Mouse (Mus musculus) cerebellum, adult 18-20 months (tissue): ENCODE data around the gene Tmem216.

Experiments used
- DNase-seq, 2 experiments: peaks; one replicate each; pipeline ENCODE4 v3.0.0; 2021

Tmem216 gene

DNA sequence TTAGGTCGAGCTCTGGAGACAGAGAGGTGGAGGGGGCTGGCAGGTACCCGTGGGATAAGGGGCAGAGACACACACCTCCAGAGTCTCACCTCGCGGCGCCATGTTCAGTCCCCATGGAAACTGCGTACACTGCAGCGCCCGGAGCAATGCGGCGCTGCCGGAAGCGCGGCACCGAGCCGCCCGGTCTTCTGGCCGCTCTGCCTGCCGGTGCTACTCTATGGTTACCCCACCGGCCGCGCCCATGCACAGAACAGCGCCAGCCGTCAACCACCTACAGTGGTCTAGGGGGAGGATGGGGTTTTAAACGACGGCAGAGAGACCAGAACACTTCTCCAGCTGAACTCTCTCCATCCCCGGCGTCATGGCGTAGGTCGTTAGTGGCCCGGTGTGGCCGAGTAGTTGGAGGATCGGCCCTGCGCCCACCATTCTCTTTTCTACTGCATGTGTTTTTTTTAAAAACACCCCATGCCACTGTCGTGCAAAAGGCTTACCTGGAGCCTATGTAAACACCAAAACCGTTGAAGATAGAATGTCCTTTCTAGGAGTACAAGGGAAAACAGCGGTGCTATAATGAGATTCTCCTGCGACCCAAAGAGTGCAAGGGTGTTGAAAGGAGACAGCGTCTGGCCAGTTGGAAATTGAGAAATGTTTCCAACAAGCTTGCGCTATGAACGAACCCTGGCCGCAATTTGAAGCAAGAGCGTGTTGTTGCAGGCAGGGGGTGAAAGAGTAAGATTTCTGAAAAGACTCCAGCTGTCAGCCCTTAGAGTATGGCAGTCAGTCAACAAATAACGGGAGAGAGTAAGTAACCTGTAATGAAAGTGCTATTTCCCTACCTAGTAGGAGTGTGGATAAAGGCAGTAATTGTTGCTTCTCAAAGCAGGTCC lies at the start of gene Tmem216:
TSS of gene Tmem216 (minus strand) at position 615 of the 887 bp plus-strand sequence.
- peak; percentile 85 to 89 for DNase-seq

DNA sequence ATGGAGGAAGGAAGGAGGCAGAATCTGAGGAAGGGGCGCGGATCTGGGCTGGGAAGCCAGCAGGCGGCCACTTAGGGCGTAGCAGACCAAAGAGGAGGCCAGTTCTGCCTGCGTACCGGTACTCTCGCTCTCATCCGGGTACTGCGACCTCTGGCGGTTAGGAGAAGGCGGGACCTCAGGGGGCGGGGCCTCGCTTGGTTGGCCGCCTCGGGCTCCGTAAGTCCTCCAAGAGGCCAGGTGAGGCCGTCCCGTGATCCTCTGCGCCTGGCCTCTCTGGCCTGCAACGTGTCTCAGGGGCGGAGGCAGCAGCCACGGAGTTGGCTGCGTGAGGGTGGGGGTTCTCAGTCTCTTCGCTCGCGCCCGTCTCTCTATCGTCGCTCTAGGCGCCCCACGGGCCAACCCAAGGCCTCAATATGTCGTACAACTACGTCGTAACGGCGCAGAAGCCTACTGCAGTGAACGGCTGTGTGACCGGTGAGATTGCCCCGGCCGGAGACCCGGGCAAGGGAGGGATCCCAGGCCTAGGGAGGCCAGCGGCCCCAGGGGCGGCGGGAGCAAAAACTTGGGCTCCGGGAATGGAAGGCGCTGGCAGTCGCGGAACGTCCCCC lies 49.4 kb upstream of the Tmem216 start, which contains the start of the genes Ddb1 and Tkfc:
TSS of gene Ddb1 (plus strand) at position 35 of the 608 bp plus-strand sequence.
TSS of gene Tkfc (minus strand) at position 362 of the 608 bp plus-strand sequence.
- peak; percentile 99 to 100 for DNase-seq

DNA sequence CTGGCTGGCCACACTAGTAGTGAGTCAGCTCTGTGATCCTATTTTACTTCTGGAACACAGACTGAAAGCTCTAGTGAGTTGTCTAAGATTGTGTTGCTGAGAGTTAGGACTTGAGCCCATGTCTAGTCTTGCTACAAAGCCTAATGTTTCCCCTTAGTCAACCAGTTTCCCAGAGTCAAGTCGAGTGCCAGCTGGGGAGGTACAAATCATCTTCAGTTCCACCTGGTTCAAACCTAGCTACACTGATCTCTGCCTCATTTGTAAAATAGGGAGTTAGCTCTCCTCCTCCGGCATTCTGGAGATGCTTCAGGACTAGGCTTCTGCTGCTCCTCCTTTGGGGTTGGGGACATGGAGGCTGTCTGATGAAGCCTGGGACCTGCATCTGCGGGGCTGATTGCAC lies 48.5 kb upstream of the Tmem216 start:
- DNase-seq, result no peak

DNA sequence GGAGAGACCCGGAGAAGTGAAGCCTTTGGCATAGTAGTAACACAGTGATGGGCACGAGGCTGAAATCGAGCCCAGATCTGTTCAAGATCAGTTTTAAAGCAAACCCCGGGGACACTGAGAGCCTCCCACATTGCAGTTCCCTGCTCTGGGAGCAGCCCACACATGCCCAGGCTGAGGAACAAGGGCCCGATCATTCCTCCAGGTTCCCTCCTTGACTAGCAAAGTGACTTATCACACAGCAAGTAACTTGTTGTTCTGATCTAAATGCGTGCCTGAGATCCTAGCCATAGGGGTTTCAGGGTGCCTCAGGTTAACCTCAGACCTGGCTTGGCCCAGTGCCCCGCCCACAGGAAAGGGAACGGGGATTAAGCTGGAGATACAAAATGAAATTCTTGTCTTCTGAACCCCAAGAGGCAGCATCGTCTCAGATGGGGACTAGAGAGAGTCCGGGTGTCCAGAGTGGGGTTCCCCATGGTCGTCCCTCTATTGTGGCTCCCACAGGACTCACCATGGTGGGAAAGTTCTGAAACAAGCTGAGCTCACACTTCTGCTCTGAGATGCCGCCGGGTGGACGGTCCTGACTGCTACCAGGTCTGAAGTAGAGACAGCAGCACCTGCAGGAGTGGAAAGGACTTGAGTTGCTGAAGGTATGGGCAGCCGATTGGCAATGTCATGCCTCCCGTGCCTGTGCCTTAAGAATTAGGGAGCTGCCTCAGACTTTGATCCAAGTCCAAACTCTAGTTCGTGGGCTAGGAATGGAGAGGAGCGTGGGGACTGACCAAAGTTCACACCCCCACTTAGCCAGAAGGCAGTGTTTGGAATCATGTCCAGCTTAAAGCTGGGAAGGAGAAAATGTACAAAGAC lies 47.9 kb upstream of the Tmem216 start:
- peak in 1 of 2 experiments; percentile 36 for DNase-seq

DNA sequence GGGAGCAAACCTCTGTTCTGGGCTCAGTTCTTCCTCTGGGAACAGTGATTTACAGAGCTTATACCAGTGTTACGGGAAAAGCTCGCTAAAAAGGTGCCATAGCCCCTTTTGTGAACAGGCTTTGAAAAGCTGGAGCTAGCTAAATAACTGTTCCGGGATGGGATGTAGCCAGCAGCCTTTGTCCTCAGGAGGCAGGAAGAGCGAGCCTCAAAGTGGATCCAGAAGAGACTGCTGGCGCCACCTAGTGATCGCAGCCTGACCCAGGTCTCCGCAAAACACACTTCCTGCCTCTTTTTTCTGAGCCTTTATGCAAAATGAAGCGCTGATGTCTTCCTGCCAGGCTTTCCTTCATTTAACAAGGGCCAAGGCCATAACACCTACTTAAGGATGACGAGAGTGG lies 46.7 kb upstream of the Tmem216 start:
- DNase-seq, result peak; percentile 90 to 91

DNA sequence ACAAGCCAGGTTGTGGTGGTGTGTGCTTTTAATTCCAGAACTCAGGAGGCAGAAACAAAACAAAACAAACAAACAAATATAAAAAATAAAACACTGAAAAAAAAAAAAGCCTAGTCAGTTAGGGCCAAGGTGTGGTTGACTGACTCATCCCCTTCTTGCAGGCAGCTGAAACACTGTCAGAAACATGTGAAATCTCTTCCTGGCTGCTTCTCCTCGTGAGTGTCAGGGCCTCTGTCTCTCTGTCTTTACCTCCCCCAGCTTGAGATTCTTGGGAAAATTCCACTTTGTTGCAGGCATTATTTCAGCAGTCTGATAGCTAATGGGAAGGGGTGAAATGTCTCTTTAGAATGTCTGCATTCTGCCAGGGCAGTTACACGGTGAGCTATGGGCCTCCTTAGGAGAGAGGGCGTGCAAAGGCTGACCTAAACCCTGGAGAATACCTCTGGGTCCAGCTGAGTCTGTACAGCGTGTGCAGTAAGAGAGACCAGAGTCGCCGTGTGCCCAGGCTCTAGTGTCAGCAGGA lies 46.3 kb upstream of the Tmem216 start:
- no peak for DNase-seq

DNA sequence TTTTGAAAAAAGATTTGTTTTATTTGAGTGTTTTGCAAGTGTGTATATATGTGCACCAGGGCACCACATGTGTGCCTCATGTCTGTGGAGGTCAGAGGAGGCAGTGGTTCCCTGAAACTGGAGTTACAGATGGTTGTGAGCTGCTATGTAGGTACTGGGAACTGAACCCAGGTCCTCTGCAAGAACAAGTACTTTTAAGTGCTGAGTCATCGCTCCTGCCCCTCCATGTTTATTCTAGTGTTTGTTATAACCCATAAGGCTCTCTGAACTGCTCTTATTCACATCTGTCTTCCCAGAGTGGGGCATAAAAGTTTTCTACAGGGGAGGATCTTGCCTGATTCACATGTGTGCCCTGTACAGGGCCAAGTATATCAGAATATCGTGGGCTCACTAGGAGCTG lies 43.6 kb upstream of the Tmem216 start:
- no peak for DNase-seq

DNA sequence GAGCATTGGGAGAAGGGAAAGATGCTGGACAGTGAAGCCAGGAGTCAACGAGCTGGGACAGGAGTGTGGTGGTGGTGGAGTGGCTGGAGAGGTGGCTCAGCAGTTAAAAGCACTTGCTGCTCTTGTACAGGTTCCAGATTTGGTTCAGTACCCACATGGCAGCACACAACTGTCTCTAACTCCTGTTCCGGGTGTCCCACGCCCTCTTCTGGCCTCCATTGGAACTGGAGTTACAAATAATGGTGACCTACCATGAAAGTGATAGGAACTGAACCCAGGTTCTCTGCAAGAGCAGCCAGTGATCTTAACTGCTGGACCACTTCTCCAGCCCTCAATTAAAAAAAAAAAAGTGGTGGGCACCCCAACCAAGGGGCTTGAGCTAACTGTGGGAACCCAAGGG lies 42.1 kb upstream of the Tmem216 start:
- no peak for DNase-seq

DNA sequence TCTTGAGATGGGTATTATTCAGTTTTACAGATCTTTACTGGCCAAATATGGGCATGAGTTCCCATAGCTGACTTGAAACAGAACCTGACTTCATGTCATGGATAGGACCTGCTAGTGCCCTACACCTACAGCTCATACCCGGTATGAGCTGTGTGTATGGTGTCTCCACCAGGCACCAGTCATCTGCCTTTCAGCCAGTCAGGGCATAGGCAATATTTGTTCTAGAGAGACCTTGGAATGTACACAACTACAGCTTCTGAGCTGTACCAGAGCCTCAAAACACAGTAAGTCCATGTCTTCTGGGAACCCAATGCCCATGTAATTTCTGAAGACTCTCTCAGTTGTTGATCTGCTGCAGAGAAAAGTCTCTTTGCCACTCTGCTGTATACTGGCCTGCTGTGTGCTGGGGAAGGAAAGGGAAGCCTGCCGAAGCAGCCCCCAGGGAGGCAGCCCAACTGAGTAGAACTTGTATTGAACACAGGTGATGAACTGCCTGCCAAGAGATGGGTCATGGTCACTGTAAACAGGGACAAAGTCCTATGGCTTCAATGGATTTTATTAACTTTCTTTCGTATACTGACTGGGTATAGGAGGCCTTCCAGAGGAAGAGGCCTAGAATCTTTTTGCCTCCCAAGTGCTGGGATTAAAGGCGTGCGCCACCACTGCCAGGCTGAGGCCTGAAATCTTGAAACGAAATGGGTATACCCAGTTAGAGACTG lies 35.8 kb upstream of the Tmem216 start:
- no peak for DNase-seq

DNA sequence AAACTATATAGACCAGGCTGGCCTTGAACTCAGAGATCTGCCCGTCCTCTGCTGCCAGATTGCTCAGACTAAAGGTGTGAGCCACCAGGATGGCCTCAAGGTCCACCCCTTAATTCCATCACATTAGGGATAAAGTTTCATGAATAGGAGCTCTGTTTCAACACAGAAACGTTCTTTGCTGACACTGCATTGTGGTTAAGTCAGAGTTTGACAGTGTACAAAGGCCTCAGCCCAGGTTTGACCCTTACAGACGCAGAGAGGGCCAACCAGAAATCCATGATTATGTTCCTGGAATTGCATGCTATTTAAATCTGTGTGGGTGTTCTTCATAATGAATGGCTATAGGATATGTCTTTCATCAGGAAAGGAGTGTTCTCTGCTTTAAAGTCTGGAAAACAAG lies 34.3 kb upstream of the Tmem216 start:
- no peak for DNase-seq

DNA sequence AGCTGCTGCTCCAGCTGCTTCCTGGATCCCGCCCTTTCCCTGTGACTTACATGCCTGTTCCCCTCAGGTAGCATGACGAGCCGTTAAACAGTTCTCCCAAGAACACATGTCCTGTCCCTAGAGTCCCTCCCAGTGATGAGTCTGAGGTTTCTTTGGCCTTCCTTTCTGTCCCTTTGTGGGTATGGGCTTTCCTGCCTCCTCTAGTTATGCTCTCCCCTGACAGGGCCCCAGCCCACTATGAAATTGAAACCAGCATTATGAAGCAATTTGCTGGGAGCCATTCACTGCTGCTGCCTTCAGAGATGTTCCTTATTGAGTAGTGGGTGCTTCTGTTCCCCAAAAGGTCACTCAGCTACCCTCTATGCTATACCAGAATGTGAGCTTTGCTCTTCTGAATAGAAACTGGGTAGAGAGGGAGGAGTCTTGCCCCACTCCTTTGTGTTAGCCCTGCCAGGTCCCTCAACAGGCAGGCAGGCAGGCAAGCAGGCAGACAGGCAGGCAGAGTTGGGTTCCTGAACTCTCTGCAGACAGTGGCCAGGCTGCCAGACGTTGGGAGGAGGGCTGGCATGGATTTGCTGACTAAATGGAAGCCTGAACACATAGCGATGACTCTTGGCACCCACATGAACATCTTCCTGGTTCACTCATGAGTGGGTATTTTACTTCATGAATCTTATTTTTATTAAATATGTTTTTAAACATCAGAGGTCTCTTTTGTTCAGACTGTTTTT lies 33.3 kb upstream of the Tmem216 start:
- DNase-seq, result no peak

DNA sequence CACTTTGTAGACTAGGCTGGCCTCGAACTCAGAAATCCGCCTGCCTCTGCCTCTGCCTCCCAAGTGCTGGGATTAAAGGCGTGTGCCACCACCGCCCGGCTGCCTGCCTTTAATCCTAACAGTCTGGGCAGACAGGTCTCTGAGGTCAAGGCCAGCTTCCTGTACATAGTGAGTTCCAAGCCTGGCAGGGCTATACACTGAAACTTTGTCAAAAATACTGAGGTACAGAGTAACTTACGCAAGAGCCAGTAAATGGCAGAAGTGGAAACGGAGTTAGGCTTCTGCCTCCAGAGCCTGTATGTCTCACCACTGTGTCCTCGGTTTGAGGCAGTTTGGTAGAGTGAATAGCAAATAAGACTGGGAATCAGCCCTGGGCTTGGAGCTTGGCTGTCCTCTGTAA lies 31.2 kb upstream of the Tmem216 start:
- no peak for DNase-seq

DNA sequence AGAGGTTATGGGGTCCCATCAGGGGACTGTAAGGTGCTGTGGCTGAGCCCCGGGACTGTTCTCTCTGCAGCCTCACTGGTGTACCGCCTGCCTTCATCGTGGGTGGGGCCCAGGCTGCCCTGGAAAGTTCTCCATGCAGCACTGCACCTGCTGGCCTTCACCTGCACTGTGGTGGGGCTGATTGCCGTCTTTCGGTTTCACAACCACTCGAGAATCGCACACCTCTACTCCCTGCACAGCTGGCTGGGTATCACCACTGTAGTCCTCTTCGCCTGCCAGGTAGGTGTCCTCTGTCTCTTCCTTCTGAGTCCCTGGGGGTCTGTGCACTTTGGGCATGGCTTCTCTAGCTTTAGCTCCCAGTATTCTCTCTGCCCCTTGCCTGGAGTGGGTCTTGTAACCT lies 29.1 kb upstream of the Tmem216 start:
- no peak for DNase-seq

DNA sequence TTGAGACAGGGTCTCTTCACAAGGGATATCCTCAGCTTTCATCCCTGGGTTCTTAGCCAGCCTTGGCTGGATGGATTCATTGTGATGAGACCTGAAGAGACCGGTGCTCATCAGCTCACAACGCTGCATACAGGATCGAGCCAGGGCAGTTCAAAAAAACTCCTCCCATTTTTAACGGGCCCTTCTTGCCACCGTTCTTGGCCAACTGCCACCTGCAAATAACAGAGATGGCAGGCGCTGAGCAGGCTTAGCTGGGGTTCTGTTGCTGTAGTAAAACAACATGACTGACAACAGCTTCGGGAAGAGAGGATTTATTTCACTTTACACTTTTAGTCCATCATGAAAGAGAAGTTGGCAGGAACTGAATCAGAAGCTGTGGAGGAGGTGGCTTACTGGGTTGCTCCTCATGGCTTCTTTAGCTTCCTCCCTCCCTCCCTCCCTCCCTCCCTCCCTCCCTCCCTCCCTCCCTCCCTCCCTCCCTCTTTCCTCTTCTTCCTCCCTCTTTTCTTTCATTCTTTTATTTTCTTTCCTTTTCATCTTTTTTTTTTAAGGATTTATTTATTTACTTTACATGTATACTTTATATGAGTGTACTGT lies 27.6 kb upstream of the Tmem216 start:
- DNase-seq, result no peak

DNA sequence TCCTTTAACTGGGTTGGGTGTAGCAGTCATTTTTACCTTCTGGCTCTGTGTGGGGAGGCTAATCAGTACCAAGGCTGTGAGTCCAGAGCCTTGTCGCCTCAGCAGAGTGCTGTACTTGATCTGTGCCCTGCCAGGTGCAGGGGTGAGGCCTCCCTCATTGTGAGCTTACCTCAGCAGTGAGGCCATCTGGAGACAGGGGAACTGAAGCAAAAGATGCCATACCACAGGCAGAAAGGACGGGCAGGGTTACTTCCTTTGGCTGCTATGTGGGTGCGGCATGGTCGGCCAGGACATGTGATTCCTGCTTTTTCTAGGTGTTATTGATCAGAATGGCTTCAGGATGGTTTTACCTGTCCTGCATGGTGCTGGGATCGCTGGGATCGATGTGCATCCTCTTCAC lies 25.9 kb upstream of the Tmem216 start:
- DNase-seq, result no peak

DNA sequence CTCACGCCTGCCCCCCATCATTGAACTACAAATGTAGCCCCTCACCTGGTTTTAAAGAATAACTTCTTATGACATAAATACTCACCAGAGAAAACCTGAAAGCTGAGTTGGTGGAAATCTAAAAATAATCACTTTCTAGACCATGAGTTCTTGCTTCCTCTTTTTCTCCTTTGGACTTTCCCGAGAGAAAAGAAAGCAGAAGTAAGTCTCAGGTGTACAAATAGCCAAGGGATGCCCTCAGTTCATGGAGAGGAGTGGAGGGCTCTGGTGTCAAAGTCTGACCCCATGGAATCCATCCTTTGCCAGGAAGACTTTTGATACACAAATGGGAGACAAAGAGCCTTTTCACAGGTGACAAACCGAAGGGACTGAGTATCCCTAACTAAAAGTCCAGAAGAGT lies 24.7 kb upstream of the Tmem216 start:
- no peak for DNase-seq

DNA sequence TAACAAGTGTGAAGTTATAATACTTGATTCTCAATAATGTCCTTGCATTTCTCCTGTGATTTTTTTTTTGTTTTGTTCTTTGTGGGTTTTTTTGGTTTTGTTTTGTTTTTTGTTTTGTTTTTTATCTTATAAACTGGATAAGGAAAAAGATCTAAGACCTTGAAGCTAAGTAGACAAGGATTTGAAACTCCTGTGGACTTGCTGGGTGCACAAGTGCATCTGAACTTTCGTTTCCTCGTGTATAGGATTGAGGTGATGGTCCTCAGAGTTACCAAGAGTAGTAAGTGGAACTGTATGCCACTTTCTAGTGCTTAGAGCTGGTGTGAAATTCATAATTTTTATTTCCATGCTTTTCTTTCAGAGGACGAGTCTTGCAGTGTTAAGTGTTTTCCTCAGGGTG lies 24.1 kb upstream of the Tmem216 start:
- DNase-seq, result no peak

DNA sequence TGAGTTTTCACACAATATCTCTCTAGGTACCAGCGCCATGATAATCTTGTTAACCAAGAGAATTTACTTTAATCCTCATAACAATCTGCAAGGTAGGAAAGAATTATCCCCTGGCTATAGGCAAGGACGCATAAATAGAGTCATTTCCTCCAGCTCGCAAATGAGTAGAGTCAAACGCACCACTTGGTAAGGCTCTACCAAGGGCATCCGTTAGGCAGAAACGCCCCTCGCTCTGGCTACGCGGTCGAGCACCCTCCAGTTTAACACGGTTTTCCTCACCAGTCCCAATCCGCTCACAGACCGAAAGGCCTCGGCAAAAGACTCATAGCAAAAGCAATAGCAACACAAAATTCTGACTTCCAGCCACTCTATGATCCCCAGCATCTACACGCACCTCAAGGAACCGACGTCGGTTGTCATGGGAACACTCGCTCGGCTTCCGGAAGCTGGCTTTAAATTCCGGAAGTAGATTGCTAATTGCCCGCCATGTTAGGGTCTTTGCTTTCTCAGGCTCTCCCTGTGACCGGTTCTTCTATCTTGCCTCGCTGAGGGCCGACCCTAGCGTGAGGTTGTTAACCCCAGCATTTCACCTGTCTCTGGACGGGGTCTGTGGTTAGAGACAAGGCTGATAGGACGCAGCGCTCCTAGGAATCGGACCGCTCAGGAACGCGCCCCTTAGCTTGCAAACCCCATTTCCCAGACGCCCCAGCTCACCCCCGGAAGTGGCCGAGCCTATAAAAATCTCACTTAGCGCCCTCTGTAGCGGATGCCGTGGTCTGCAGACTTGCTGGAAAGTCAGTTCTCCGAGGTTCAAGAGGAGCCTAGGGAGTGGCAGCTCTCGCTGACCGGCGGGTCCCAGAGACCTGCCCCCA lies 20.9 kb upstream of the Tmem216 start, which contains the start of the genes Cyb561a3 and Tmem138:
TSS of gene Cyb561a3 (plus strand) at position 483 of the 872 bp plus-strand sequence.
TSS of gene Tmem138 (minus strand) at position 673 of the 872 bp plus-strand sequence.
- DNase-seq, result peak; percentile 92 to 93

DNA sequence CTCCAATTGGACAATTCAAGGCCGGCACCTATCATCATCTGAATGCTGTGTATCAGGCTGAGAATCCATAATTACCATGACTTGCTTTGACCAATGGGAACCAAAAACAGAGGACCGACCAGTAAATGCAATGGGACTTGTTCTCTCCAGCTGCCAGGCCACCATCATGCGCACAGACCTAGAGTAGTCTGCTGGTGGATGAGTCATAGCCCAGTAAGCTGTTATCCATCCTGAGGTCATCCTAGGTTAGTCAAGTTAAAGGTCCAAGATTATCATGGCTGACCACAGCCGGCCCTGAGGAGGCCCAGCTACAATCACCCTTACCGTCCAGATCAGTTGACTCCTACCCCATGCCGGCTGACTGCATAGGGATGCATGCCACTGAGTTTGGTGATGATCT lies 13.6 kb upstream of the Tmem216 start:
- no peak for DNase-seq

DNA sequence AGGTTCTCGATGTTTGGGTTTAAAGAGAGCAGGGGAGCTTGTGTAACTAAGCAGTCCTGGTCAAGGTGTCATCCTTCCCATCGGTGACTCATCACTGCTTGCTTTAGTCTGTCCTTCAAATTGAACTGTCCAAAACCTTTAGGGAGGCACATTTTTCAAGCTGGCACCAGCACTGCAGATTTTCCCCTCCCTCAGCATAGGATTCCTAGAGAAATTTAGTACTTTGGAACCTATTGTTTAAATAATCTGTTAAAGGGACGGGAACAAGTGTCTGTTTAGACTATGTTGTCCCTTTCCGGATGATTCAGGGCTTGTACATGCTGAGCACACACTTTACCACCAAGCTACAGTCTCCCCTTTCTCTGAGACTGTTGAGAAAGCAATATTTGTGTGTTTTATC lies 9.2 kb upstream of the Tmem216 start:
- no peak for DNase-seq
